Mouse (Mus musculus): Measurements from ENCODE around the gene 2310057N15Rik. TPM values are rescaled to one million over a fixed set of nuclear protein-coding genes. Genes with fewer than 3 reads are reported as not detected.

2310057N15Rik gene
- polyA plus RNA-seq (2015; fragmentation: Illumina TruSeq; extraction: RNeasy Lipid Tissue Mini Kit (QIAGEN cat#74804); ENCODE audit: low read depth, low replicate concordance): not detected

DNA sequence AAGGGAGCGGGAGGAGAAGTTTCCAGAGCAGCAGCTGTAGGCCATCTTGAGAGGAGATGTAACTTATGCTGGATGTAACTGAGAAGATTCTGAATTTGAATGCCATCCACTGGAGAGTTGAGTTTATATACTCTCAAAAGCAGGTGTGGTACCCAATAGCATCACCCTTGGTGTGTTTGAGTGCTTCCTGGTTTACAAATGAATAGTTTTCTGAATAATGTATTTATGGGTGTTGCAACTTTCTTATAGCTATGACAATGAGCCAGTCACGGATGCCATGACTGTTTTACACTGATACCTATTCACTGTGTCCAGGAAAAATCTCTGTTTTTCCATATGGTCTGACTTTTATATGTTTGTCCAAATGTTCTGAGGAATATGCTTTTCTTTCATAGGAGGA is at the start of gene 2310057N15Rik:
TSS of gene 2310057N15Rik (minus strand) at position 101 of the 400 bp plus-strand sequence.

DNA sequence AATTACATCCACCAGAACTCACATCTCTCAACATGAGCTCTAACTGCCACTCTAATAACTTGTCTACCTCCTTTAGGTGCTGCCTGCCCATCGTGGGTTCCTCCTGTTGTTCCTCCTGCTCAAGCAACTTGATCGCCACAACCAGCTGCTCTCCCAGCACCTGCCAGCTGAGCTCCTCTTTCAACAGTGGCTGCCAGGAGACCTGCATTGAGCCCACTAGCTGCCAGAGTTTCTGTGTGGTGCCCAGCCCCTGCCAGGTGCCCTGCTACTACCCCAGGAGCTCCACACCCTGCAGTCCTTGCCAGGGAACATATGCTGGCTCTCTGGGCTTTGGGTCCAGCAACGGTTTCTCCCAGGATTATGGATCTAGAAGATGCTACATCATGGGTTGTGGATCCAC is 46.1 kb upstream of the 2310057N15Rik start, which contains the start of gene Krtap15:
TSS of gene Krtap15 (plus strand) at position 150 of the 400 bp plus-strand sequence.

DNA sequence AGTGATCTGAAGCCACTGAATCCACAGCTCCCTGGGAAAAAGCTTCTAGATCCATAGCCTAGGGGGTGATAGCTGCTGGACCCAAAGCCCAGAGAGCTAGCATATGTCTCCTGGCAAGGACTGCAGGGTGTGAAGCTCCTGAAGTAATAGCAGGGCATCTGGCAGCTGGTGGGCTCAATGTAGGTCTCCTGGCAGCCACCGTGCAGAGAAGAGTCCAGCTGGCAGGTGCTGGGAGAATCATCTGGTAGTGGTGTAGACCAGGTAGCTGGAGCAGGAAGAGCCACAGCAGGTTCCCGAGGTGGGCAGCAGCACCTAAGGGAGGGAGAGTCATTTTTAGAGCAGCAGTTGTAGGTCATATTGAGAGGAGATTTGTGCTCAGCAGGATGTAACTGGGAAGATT is 37.8 kb upstream of the 2310057N15Rik start, which contains the start of gene Gm20741:
TSS of gene Gm20741 (minus strand) at position 394 of the 400 bp plus-strand sequence.

DNA sequence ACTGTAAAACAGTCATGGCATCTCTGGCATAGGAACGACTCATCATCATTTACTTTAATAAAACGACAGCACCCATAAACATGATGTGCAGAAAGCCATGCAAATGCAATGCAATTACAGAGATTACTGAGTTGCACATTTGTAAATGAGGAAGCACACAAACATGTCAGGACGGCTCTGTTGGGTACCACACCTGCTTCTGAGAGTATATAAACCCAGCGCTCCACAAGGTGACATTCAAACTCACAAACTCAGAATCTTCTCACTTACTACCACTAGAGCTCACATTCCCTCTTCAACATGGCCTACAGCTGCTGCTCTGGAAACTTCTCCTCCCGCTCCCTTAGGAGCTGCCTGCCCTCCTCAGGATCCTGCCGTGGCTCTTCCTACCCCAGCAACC is 3.6 kb upstream of the 2310057N15Rik start, which contains the start of gene Gm5965:
TSS of gene Gm5965 (plus strand) at position 301 of the 400 bp plus-strand sequence.

DNA sequence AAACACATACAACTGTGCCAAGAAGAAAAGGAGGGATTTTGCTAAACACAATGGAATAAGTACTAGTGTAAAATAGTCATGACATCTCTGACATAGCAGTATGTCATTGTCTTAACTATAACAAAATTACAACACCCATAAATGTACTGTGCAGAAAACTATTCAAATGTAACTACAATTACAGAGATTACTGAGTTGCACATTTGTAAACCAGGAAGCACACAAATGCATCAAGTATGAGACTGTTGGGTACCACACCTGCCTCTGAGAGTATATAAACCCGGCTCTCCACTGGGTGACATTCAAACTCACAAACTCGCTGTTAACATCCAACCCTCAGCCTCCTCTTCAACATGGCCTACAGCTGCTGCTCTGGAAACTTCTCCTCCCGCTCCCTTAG is 15.5 kb downstream of the 2310057N15Rik start, which contains the start of gene 2310034C09Rik:
TSS of gene 2310034C09Rik (plus strand) at position 301 of the 400 bp plus-strand sequence.

DNA sequence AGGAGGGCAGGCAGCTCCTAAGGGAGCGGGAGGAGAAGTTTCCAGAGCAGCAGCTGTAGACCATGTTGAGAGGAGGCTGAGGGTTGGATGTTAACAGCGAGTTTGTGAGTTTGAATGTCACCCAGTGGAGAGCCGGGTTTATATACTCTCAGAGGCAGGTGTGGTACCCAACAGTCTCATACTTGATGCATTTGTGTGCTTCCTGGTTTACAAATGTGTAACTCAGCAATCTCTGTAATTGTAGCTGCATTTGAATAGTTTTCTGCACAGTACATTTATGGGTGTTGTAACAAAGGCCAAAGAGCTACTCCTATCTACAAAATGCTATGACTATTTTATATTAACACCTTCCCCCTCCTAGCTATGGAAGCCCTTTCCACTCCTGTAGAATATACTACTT is 22.5 kb downstream of the 2310057N15Rik start, which contains the start of gene Krtap13:
TSS of gene Krtap13 (minus strand) at position 101 of the 400 bp plus-strand sequence.

DNA sequence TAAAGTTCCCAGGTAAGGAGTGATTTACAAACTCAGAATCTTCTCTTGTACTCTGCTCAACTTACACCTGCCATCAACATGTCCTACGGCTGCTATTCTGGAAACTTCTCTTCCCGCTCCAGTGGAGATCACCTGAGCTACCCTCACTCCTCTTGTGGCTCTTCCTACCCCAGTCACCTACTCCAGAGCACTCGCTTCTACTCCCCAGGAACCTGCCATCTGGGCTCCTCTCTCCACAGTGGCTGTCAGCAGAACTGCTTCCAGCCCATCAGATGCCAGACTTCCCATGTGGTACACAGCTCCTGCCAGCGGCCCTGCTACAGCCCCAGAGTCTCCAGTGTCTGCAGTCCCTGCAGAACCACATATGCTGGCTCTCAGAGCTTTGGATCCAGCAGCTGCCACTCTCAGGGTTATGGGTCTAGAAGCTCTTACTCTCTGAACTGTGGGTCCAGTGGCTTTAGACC is 45.2 kb downstream of the 2310057N15Rik start, which contains the start of gene Krtap13-1:
TSS of gene Krtap13-1 (plus strand) at position 51 of the 464 bp plus-strand sequence.

Other genes with a start within 250 kb of the 2310057N15Rik start
- gene Cldn8, start 211.0 kb downstream of the 2310057N15Rik start, polyA plus RNA-seq (2015; fragmentation: Illumina TruSeq; extraction: RNeasy Lipid Tissue Mini Kit (QIAGEN cat#74804); ENCODE audit: low read depth, low replicate concordance): not detected
- gene Krtap24-1, start 161.9 kb downstream of the 2310057N15Rik start, polyA plus RNA-seq (2015; fragmentation: Illumina TruSeq; extraction: RNeasy Lipid Tissue Mini Kit (QIAGEN cat#74804); ENCODE audit: low read depth, low replicate concordance): not detected
- not detected for gene 2310079G19Rik, start 146.5 kb downstream of the 2310057N15Rik start, polyA plus RNA-seq (2015; fragmentation: Illumina TruSeq; extraction: RNeasy Lipid Tissue Mini Kit (QIAGEN cat#74804); ENCODE audit: low read depth, low replicate concordance)
- not detected for gene Krtap26-1, start 126.4 kb downstream of the 2310057N15Rik start, polyA plus RNA-seq (2015; fragmentation: Illumina TruSeq; extraction: RNeasy Lipid Tissue Mini Kit (QIAGEN cat#74804); ENCODE audit: low read depth, low replicate concordance)
- not detected for gene Krtap27-1, start 102.5 kb downstream of the 2310057N15Rik start, polyA plus RNA-seq (2015; fragmentation: Illumina TruSeq; extraction: RNeasy Lipid Tissue Mini Kit (QIAGEN cat#74804); ENCODE audit: low read depth, low replicate concordance)
- gene 2310061N02Rik, start 66.2 kb downstream of the 2310057N15Rik start, polyA plus RNA-seq (2015; fragmentation: Illumina TruSeq; extraction: RNeasy Lipid Tissue Mini Kit (QIAGEN cat#74804); ENCODE audit: low read depth, low replicate concordance): not detected
- not detected for gene Krtap13-1, start 45.3 kb downstream of the 2310057N15Rik start, polyA plus RNA-seq (2015; fragmentation: Illumina TruSeq; extraction: RNeasy Lipid Tissue Mini Kit (QIAGEN cat#74804); ENCODE audit: low read depth, low replicate concordance)
- not detected for gene Krtap13, start 22.6 kb downstream of the 2310057N15Rik start, polyA plus RNA-seq (2015; fragmentation: Illumina TruSeq; extraction: RNeasy Lipid Tissue Mini Kit (QIAGEN cat#74804); ENCODE audit: low read depth, low replicate concordance)
- not detected for gene 2310034C09Rik, start 15.4 kb downstream of the 2310057N15Rik start, polyA plus RNA-seq (2015; fragmentation: Illumina TruSeq; extraction: RNeasy Lipid Tissue Mini Kit (QIAGEN cat#74804); ENCODE audit: low read depth, low replicate concordance)
- not detected for gene Gm5965, start 3.7 kb upstream of the 2310057N15Rik start, polyA plus RNA-seq (2015; fragmentation: Illumina TruSeq; extraction: RNeasy Lipid Tissue Mini Kit (QIAGEN cat#74804); ENCODE audit: low read depth, low replicate concordance)
- gene Gm20741, start 38.0 kb upstream of the 2310057N15Rik start, polyA plus RNA-seq (2015; fragmentation: Illumina TruSeq; extraction: RNeasy Lipid Tissue Mini Kit (QIAGEN cat#74804); ENCODE audit: low read depth, low replicate concordance): not detected
- gene Krtap15, start 46.0 kb upstream of the 2310057N15Rik start, polyA plus RNA-seq (2015; fragmentation: Illumina TruSeq; extraction: RNeasy Lipid Tissue Mini Kit (QIAGEN cat#74804); ENCODE audit: low read depth, low replicate concordance): not detected
- gene Krtap14, start 51.9 kb upstream of the 2310057N15Rik start, polyA plus RNA-seq (2015; fragmentation: Illumina TruSeq; extraction: RNeasy Lipid Tissue Mini Kit (QIAGEN cat#74804); ENCODE audit: low read depth, low replicate concordance): not detected
- gene Krtap19-1, start 95.2 kb upstream of the 2310057N15Rik start, polyA plus RNA-seq (2015; fragmentation: Illumina TruSeq; extraction: RNeasy Lipid Tissue Mini Kit (QIAGEN cat#74804); ENCODE audit: low read depth, low replicate concordance): not detected
- gene Krtap19-2, start 100.1 kb upstream of the 2310057N15Rik start, polyA plus RNA-seq (2015; fragmentation: Illumina TruSeq; extraction: RNeasy Lipid Tissue Mini Kit (QIAGEN cat#74804); ENCODE audit: low read depth, low replicate concordance): not detected
- not detected for gene Krtap19-3, start 103.8 kb upstream of the 2310057N15Rik start, polyA plus RNA-seq (2015; fragmentation: Illumina TruSeq; extraction: RNeasy Lipid Tissue Mini Kit (QIAGEN cat#74804); ENCODE audit: low read depth, low replicate concordance)
- not detected for gene Krtap19-4, start 110.9 kb upstream of the 2310057N15Rik start, polyA plus RNA-seq (2015; fragmentation: Illumina TruSeq; extraction: RNeasy Lipid Tissue Mini Kit (QIAGEN cat#74804); ENCODE audit: low read depth, low replicate concordance)
- gene Krtap19-5, start 122.3 kb upstream of the 2310057N15Rik start, polyA plus RNA-seq (2015; fragmentation: Illumina TruSeq; extraction: RNeasy Lipid Tissue Mini Kit (QIAGEN cat#74804); ENCODE audit: low read depth, low replicate concordance): not detected
- gene Krtap19-9b, start 158.1 kb upstream of the 2310057N15Rik start, polyA plus RNA-seq (2015; fragmentation: Illumina TruSeq; extraction: RNeasy Lipid Tissue Mini Kit (QIAGEN cat#74804); ENCODE audit: low read depth, low replicate concordance): not detected
- gene Krtap16-3, start 188.7 kb upstream of the 2310057N15Rik start, polyA plus RNA-seq (2015; fragmentation: Illumina TruSeq; extraction: RNeasy Lipid Tissue Mini Kit (QIAGEN cat#74804); ENCODE audit: low read depth, low replicate concordance): not detected
- gene Krtap22-2, start 236.6 kb upstream of the 2310057N15Rik start, polyA plus RNA-seq (2015; fragmentation: Illumina TruSeq; extraction: RNeasy Lipid Tissue Mini Kit (QIAGEN cat#74804); ENCODE audit: low read depth, low replicate concordance): not detected
- gene Gm10229, start 241.1 kb upstream of the 2310057N15Rik start, polyA plus RNA-seq (2015; fragmentation: Illumina TruSeq; extraction: RNeasy Lipid Tissue Mini Kit (QIAGEN cat#74804); ENCODE audit: low read depth, low replicate concordance): not detected